15 mouse cellular contexts compared by ENCODE assay signal in genomic region chr8:106292484-106293396, GRCm38 (mm10). TPM values are rescaled to one million over a fixed set of nuclear protein-coding genes. Genes with fewer than 3 reads are reported as not detected.
DNase-seq lines count a peak whose midpoint lies in the region; ATAC-seq and TF ChIP-seq lines count a peak whose summit lies in the region.
"Had no signal": no experiment of that assay in that cellular context is flagged by ENCODE, and none has a peak within 500 bp of the region (broad histone marks: within the 10 kb centered on the region; RNA-seq: fewer than 3 reads in every experiment).

No protein-coding gene starts in this region.

- no peak overlapping the region for H3K27ac ChIP-seq in forebrain, postnatal 0 days (ENCODE audit: low read depth, low read length)
- H3K27ac ChIP-seq: liver, embryonic 14.5 days; midbrain, embryonic 13.5 days had no signal

- peaks cover 24% of the 10 kb centered on the region for H3K4me1 ChIP-seq in megakaryocyte, embryonic 14.5 days
- no peaks in the 10 kb centered on the region for H3K4me1 ChIP-seq in forebrain, postnatal 0 days (ENCODE audit: insufficient read depth)

- H3K9ac ChIP-seq in forebrain, postnatal 0 days = no peak overlapping the region
- H3K9ac ChIP-seq: liver, embryonic 14.5 days; midbrain, embryonic 13.5 days had no signal

- no peak overlapping the region for H3K4me2 ChIP-seq in forebrain, postnatal 0 days (ENCODE audit: low read depth)
- H3K4me2 ChIP-seq: midbrain, embryonic 13.5 days had no signal

- peaks cover 87% of the 10 kb centered on the region for H3K27me3 ChIP-seq in megakaryocyte, embryonic 14.5 days (replicated peaks)
- no peaks in the 10 kb centered on the region for H3K27me3 ChIP-seq in splenic B cell, adult 2 months (ENCODE audit: control insufficient read depth, insufficient read depth, low read length, poor library complexity, severe bottlenecking)
- H3K27me3 ChIP-seq in forebrain, postnatal 0 days (ENCODE audit: insufficient read depth, low read length) = no peaks in the 10 kb centered on the region
- H3K27me3 ChIP-seq: midbrain, embryonic 13.5 days had no signal

- H3K4me3 ChIP-seq in megakaryocyte, embryonic 14.5 days (replicated peaks) = peak overlapping the region; percentile 65
- no peak overlapping the region for H3K4me3 ChIP-seq in forebrain, postnatal 0 days (ENCODE audit: low read depth, low read length)
- H3K4me3 ChIP-seq: erythroblast, embryonic 14.5 days; midbrain, embryonic 13.5 days had no signal

- no peaks in the 10 kb centered on the region for H3K9me3 ChIP-seq in megakaryocyte, embryonic 14.5 days
- H3K9me3 ChIP-seq in forebrain, postnatal 0 days (ENCODE audit: low read length) = no peaks in the 10 kb centered on the region
- H3K9me3 ChIP-seq: midbrain, embryonic 13.5 days had no signal

- WGBS in forebrain, postnatal 0 days = 64% methylated on average over 20 of the region's 20 CpGs

- no peak for TF ChIP-seq CTCF in forebrain, postnatal 0 days (IDR thresholded peaks at IDR 0.05; ENCODE audit: low read depth)

- H3K36me3 ChIP-seq in megakaryocyte, embryonic 14.5 days (replicated peaks; ENCODE audit: low read length) = no peaks in the 10 kb centered on the region
- H3K36me3 ChIP-seq in splenic B cell, adult 2 months (ENCODE audit: control insufficient read depth, insufficient read depth, low read length, poor library complexity, severe bottlenecking) = no peaks in the 10 kb centered on the region
- H3K36me3 ChIP-seq in forebrain, postnatal 0 days (ENCODE audit: insufficient read depth) = no peaks in the 10 kb centered on the region
- H3K36me3 ChIP-seq: midbrain, embryonic 13.5 days had no signal

- DNase-seq in Muller cell, postnatal 12 days (ENCODE audit: inconsistent ontology term) = peak; percentile 36
- DNase-seq in gastrocnemius, postnatal 25 days = peak; percentile 31
- DNase-seq in splenic B cell, adult 2 months (ENCODE audit: low read depth, low spot score) = peak; percentile 53
- DNase-seq in forebrain, postnatal 0 days = no peak
- no peak for DNase-seq in T-cell, adult 2 months (ENCODE audit: low spot score)
- DNase-seq: cerebellum, adult 11 months; lung, postnatal 10 days; retina, postnatal 1 day; thymus, adult 18-20 months had no signal

- no peak for ATAC-seq in megakaryocyte, adult 5-6 weeks (ENCODE audit: poor library complexity, severe bottlenecking)
- no peak for ATAC-seq in forebrain, postnatal 0 days
- ATAC-seq: activated CD4-positive, CD25-positive, alpha-beta regulatory T cell, adult 4 months; midbrain, embryonic 13.5 days had no signal

RNA-seq across cellular contexts. Expression of gene Smpd3, which starts 45.0 kb away (rescaled TPM):
- not detected in 2 replicates for polyA plus RNA-seq in megakaryocyte, embryonic 14.5 days (2012; ENCODE audit: insufficient read depth, low replicate concordance)
- total RNA-seq in megakaryocyte, adult 5-6 weeks (2015) = 0.09 and 0.16 TPM in 2 replicates
- total RNA-seq in megakaryocyte, adult 5-6 weeks (2017) = 0.07 and 0.24 TPM in 2 replicates
- total RNA-seq in gastrocnemius, postnatal 25 days (2021) = 1 to 10 TPM in 1 of 2 experiments, under 1 TPM in 1; 0.84 to 1.1 TPM
- 103 and 114 TPM in 2 replicates for total RNA-seq in forebrain, postnatal 0 days (2014; rRNA removed)
- 63.1 and 84.8 TPM in 2 replicates for polyA plus RNA-seq in forebrain, postnatal 0 days (2015; fragmentation: Nextera tagmentation; extraction: Ambion mirVana)
- polyA plus RNA-seq: activated CD4-positive, CD25-positive, alpha-beta regulatory T cell, adult 4 months; erythroblast, embryonic 14.5 days had no signal

Comparison
In these comparisons a context has a peak if more than half of its experiments do, and no peak if none do; other contexts are left out.
1. DNase-seq: peak in Muller cell, postnatal 12 days (single experiment), gastrocnemius, postnatal 25 days (single experiment) and splenic B cell, adult 2 months (single experiment); none in forebrain, postnatal 0 days (single experiment) and T-cell, adult 2 months (single experiment).
2. RNA of gene Smpd3, which starts 45.0 kb away (total RNA-seq): 103 to 114 TPM in forebrain, postnatal 0 days; 0.84 to 1.1 TPM in gastrocnemius, postnatal 25 days and 0.07 to 0.24 TPM in megakaryocyte, adult 5-6 weeks; every median in the first group is over 10 times any median in the second.